Mouse (Mus musculus) skeletal muscle tissue, postnatal 0 days (tissue): ENCODE results near the gene Tmprss11c. TPM values are rescaled to one million over a fixed set of nuclear protein-coding genes. Genes with fewer than 3 reads are reported as not detected.

Experiments
- polyA plus RNA-seq: library from polyadenylated mRNA; unstranded; fragments of >200 nt; fragmentation: Nextera tagmentation; extraction: Ambion mirVana; gene quantifications from 2 replicates; pipeline ENCODE4 v1.2.1, GENCODE M21; 2015

Gene Tmprss11c
- not detected in 2 replicates for polyA plus RNA-seq

GRCm38 (mm10) chr5:86289208-86289607 is at the start of gene Tmprss11c:
Gene Tmprss11c, minus strand, starts transcription at chr5:86289308.

GRCm38 (mm10) chr5:86197801-86198200 is 91.3 kb downstream of the Tmprss11c start, which contains the start of gene Gnrhr:
Gene Gnrhr, minus strand, starts transcription at chr5:86197901.

Other genes starting within 250 kb of the Tmprss11c start
- gene Cenpc1, start 223.7 kb downstream of the Tmprss11c start, polyA plus RNA-seq, result 9.5 and 9.8 TPM in 2 replicates
- gene Stap1, start 217.6 kb downstream of the Tmprss11c start, polyA plus RNA-seq, result 0.40 and 0.50 TPM in 2 replicates
- 2.8 and 3.8 TPM in 2 replicates for gene Uba6, start 116.5 kb downstream of the Tmprss11c start, polyA plus RNA-seq
- gene Gnrhr, start 91.4 kb downstream of the Tmprss11c start, polyA plus RNA-seq, result not detected in 2 replicates
- gene Tmprss11d, start 84.1 kb upstream of the Tmprss11c start, polyA plus RNA-seq, result not detected in 2 replicates
- not detected in 2 replicates for gene Tmprss11a, start 179.7 kb upstream of the Tmprss11c start, polyA plus RNA-seq
- gene Tmprss11g, start 229.3 kb upstream of the Tmprss11c start, polyA plus RNA-seq, result not detected in 2 replicates